Mouse (Mus musculus) brain, embryonic 18.5 days (tissue): ENCODE data around the gene Olfr466.

Experiments used
- DNase-seq: peaks from one replicate; pipeline ENCODE4 v3.0.0-alpha.2; 2012; ENCODE audit warnings: low read depth, low spot score

Gene Olfr466

GRCm38 (mm10) chr13:65149940-65150339 is at the start of gene Olfr466:
Gene Olfr466, plus strand, starts transcription at chr13:65150240.
- DNase-seq, result no peak

- DNase-seq, result no peak
These were observed 49.4 kb upstream of the Olfr466 start for GRCm38 (mm10) chr13:65100678-65101077.

GRCm38 (mm10) chr13:65101232-65101631 is 48.8 kb upstream of the Olfr466 start:
- no peak for DNase-seq

GRCm38 (mm10) chr13:65111961-65112360 is 38.1 kb upstream of the Olfr466 start:
- no peak for DNase-seq

GRCm38 (mm10) chr13:65112459-65113110 is 37.5 kb upstream of the Olfr466 start, which contains the start of gene Mfsd14b:
Gene Mfsd14b, minus strand, starts transcription at chr13:65112975.
- peak; percentile 94 for DNase-seq

GRCm38 (mm10) chr13:65113239-65113638 is 36.8 kb upstream of the Olfr466 start:
- peak; percentile 8 for DNase-seq

GRCm38 (mm10) chr13:65120984-65121383 is 29.1 kb upstream of the Olfr466 start:
- no peak for DNase-seq

- no peak for DNase-seq
These were observed 27.9 kb upstream of the Olfr466 start for GRCm38 (mm10) chr13:65122111-65122510.

- no peak for DNase-seq
These were observed 22.8 kb upstream of the Olfr466 start for GRCm38 (mm10) chr13:65127063-65127847.

- DNase-seq, result no peak
These were observed 12.3 kb upstream of the Olfr466 start, which contains the start of gene Olfr465-ps1 for GRCm38 (mm10) chr13:65137789-65138188. Gene Olfr465-ps1, plus strand, starts transcription at chr13:65138089.

- no peak for DNase-seq
These were observed 24.1 kb downstream of the Olfr466 start for GRCm38 (mm10) chr13:65174102-65174501.

- DNase-seq, result no peak
These were observed 25.9 kb downstream of the Olfr466 start for GRCm38 (mm10) chr13:65175734-65176471.

GRCm38 (mm10) chr13:65176472-65177091 is 26.5 kb downstream of the Olfr466 start:
- no peak for DNase-seq

- no peak for DNase-seq
These were observed 50.6 kb downstream of the Olfr466 start for GRCm38 (mm10) chr13:65200667-65201066.
